Mouse (Mus musculus): ENCODE measurements at regions not wholly inside any gene's neighbourhood (a gene's known extent, or its start where the extent isn't known, plus 50 kb on each side); places are given as distances from the start of the nearest gene placed in this dataset.

- DNase-seq (ENCODE audit: low spot score in 2 of 2): peak; percentile 62 to 72
- intact Hi-C loops (cut with DNase I): loop anchor here (10.0 kb wide), 1 partner anchor 337 kb away; the partner anchor contains the start of genes Amigo2 and Pced1b
Observed at GRCm38 (mm10) chr15:97581724-97582154, 123.9 kb downstream of the Rpap3 start.

- DNase-seq (ENCODE audit: low spot score in 2 of 2): no peak
- intact Hi-C loops (cut with DNase I): loop anchor here (10.0 kb wide), 1 partner anchor 336 kb away; the partner anchor contains the start of genes Amigo2 and Pced1b
Observed at GRCm38 (mm10) chr15:97580726-97581125, 124.9 kb downstream of the Rpap3 start.

GRCm38 (mm10) chr15:97578046-97578445, 127.6 kb downstream of the Rpap3 start:
- intact Hi-C loops (cut with DNase I): no loop called here

GRCm38 (mm10) chr15:97577196-97577595, 128.4 kb downstream of the Rpap3 start:
- no peak for DNase-seq (ENCODE audit: low spot score in 2 of 2)
- intact Hi-C loops (cut with DNase I): no loop called here

More at GRCm38 (mm10) chr15:97578046-97578445, 127.6 kb downstream of the Rpap3 start:
- no peak for DNase-seq (ENCODE audit: low spot score in 2 of 2)

- no peak for DNase-seq (ENCODE audit: low spot score in 2 of 2)
- intact Hi-C loops (cut with DNase I): no loop called here
Observed at GRCm38 (mm10) chr15:97572639-97573038, 133.0 kb downstream of the Rpap3 start.

GRCm38 (mm10) chr15:97571885-97572284, 133.7 kb downstream of the Rpap3 start:
- intact Hi-C loops (cut with DNase I): no loop called here

GRCm38 (mm10) chr15:97560096-97560495, 145.5 kb downstream of the Rpap3 start:
- intact Hi-C loops (cut with DNase I): no loop called here
- no peak for DNase-seq (ENCODE audit: low spot score in 2 of 2)

More at GRCm38 (mm10) chr15:97571885-97572284, 133.7 kb downstream of the Rpap3 start:
- no peak for DNase-seq (ENCODE audit: low spot score in 2 of 2)

GRCm38 (mm10) chr15:97558725-97559124, 146.9 kb downstream of the Rpap3 start:
- intact Hi-C loops (cut with DNase I): no loop called here
- no peak for DNase-seq (ENCODE audit: low spot score in 2 of 2)

- intact Hi-C loops (cut with DNase I): no loop called here
- DNase-seq (ENCODE audit: low spot score in 2 of 2): no peak
Observed at GRCm38 (mm10) chr15:97548354-97548753, 157.3 kb downstream of the Rpap3 start.

GRCm38 (mm10) chr15:97545034-97545433, 160.6 kb downstream of the Rpap3 start:
- intact Hi-C loops (cut with DNase I): no loop called here
- DNase-seq (ENCODE audit: low spot score in 2 of 2): no peak

- intact Hi-C loops (cut with DNase I): no loop called here
- no peak for DNase-seq (ENCODE audit: low spot score in 2 of 2)
Observed at GRCm38 (mm10) chr15:97541646-97542045, 164.0 kb downstream of the Rpap3 start.

GRCm38 (mm10) chr15:97536145-97536544, 169.5 kb downstream of the Rpap3 start:
- intact Hi-C loops (cut with DNase I): no loop called here
- no peak for DNase-seq (ENCODE audit: low spot score in 2 of 2)

- DNase-seq (ENCODE audit: low spot score in 2 of 2): peak; percentile 22 to 31
- intact Hi-C loops (cut with DNase I): no loop called here
Observed at GRCm38 (mm10) chr15:97534878-97535277, 170.7 kb downstream of the Rpap3 start.

- peak; percentile 11 to 29 for DNase-seq (ENCODE audit: low spot score in 2 of 2)
- intact Hi-C loops (cut with DNase I): no loop called here
Observed at GRCm38 (mm10) chr15:97533553-97534291, 171.9 kb downstream of the Rpap3 start.

GRCm38 (mm10) chr15:97532346-97532910, 173.2 kb downstream of the Rpap3 start:
- no peak for DNase-seq (ENCODE audit: low spot score in 2 of 2)
- intact Hi-C loops (cut with DNase I): no loop called here

- no peak for DNase-seq (ENCODE audit: low spot score in 2 of 2)
- intact Hi-C loops (cut with DNase I): no loop called here
Observed at GRCm38 (mm10) chr15:97528291-97529050, 177.2 kb downstream of the Rpap3 start.

- DNase-seq (ENCODE audit: low spot score in 2 of 2): no peak
- intact Hi-C loops (cut with DNase I): no loop called here
Observed at GRCm38 (mm10) chr15:97520395-97520794, 185.2 kb downstream of the Rpap3 start.

GRCm38 (mm10) chr15:97519919-97520345, 185.7 kb downstream of the Rpap3 start:
- intact Hi-C loops (cut with DNase I): no loop called here
- DNase-seq (ENCODE audit: low spot score in 2 of 2): no peak

GRCm38 (mm10) chr15:97517926-97518325, 187.7 kb downstream of the Rpap3 start:
- no peak for DNase-seq (ENCODE audit: low spot score in 2 of 2)

GRCm38 (mm10) chr15:97517188-97517587, 188.4 kb downstream of the Rpap3 start:
- DNase-seq (ENCODE audit: low spot score in 2 of 2): no peak
- intact Hi-C loops (cut with DNase I): no loop called here

More at GRCm38 (mm10) chr15:97517926-97518325, 187.7 kb downstream of the Rpap3 start:
- intact Hi-C loops (cut with DNase I): no loop called here
